Mouse (Mus musculus) thymus, adult 2 months (tissue): ENCODE data around the gene Fcgr1.

Source experiments
- CTCF ChIP-seq: fragments of 200-500 bp; IDR thresholded peaks from 2 replicates; pipeline ENCODE4 v1.5.1; 2012; ENCODE audit warnings: mild to moderate bottlenecking, control low read depth, low read length, moderate library complexity, borderline replicate concordance; ENCODE audit not compliant: control insufficient read depth, poor library complexity, insufficient read depth; ENCODE audit errors: extremely low read depth
- POLR2A ChIP-seq: fragments of 200-500 bp; IDR thresholded peaks from 2 replicates; pipeline ENCODE4 v1.6.1; 2012; ENCODE audit warnings: mild to moderate bottlenecking, low read length, control low read depth, moderate library complexity; ENCODE audit not compliant: control insufficient read depth, poor library complexity, insufficient read depth; ENCODE audit errors: extremely low read depth

DNA sequence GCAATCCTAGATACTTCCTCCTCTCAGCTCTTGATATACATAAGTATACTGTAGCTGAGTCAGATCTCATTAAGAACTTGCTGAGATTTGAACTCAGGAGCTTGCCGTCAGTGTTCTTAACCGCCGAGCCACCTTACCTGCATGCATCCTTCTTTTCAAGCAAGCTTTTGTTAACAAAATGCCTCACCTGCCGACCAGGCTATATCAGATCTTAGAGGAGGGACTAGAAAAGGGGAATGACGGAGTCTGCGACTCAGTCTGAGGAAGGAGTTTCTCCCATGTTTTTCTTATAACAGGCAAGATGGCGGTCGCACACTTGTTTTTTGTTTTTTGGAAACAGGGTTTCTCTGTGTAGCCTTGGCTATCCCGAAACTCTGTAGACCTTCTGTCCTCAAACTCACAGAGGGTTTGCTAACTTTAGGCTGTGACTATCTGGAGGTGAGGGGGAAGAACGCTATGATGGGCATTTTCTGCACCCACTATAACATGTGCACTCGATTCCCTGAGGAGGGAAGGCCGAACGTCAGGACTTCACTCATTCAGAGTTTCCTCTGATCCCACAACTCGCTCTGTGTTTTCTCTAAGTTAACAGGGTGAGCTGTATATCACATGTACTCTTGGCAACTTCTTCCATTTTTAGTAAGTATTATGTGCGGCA lies 35.1 kb upstream of the Fcgr1 start:
- TF ChIP-seq CTCF (no peak), POLR2A (no peak)
